Mouse (Mus musculus) frontal cortex, postnatal 25 days (tissue): Measurements from ENCODE around the gene Pcsk5.

Experiments used
- DNase-seq, 2 experiments: peaks; one replicate each; pipeline ENCODE4 v3.0.0; 2022; ENCODE audit warnings: low spot score in 2 of 2

Gene Pcsk5

GRCm38 (mm10) chr19:17837471-17837859 is at the start of gene Pcsk5:
Gene Pcsk5, minus strand, starts transcription at chr19:17837632.
- peak; percentile 41 to 71 for DNase-seq

- no peak for DNase-seq
Observed at GRCm38 (mm10) chr19:17875804-17876203, 38.4 kb upstream of the Pcsk5 start.

GRCm38 (mm10) chr19:17874388-17874787 is 37.0 kb upstream of the Pcsk5 start:
- DNase-seq = no peak

GRCm38 (mm10) chr19:17873755-17874154 is 36.3 kb upstream of the Pcsk5 start:
- DNase-seq = no peak

- DNase-seq = no peak
Observed at GRCm38 (mm10) chr19:17866317-17866891, 29.0 kb upstream of the Pcsk5 start.

GRCm38 (mm10) chr19:17860351-17861014 is 23.1 kb upstream of the Pcsk5 start:
- no peak for DNase-seq

- peak in 1 of 2 experiments; percentile 6 for DNase-seq
Observed at GRCm38 (mm10) chr19:17856741-17857140, 19.3 kb upstream of the Pcsk5 start.

- DNase-seq = no peak
Observed at GRCm38 (mm10) chr19:17848417-17848816, 11.0 kb upstream of the Pcsk5 start.

GRCm38 (mm10) chr19:17845967-17846366 is 8.5 kb upstream of the Pcsk5 start:
- DNase-seq = no peak

GRCm38 (mm10) chr19:17841586-17841985 is 4.2 kb upstream of the Pcsk5 start:
- no peak for DNase-seq

- DNase-seq = no peak
Observed at GRCm38 (mm10) chr19:17839856-17840255, 2.4 kb upstream of the Pcsk5 start.

GRCm38 (mm10) chr19:17836566-17837470 is 614 bp downstream of the Pcsk5 start:
- DNase-seq = peak; percentile 9 to 14

- peak in 1 of 2 experiments; percentile 8 for DNase-seq
Observed at GRCm38 (mm10) chr19:17835681-17836565, 1.5 kb downstream of the Pcsk5 start.

- no peak for DNase-seq
Observed at GRCm38 (mm10) chr19:17834894-17835293, 2.5 kb downstream of the Pcsk5 start.

GRCm38 (mm10) chr19:17831376-17831775 is 6.1 kb downstream of the Pcsk5 start:
- no peak for DNase-seq

- DNase-seq = no peak
Observed at GRCm38 (mm10) chr19:17828414-17828813, 9.0 kb downstream of the Pcsk5 start.

GRCm38 (mm10) chr19:17826694-17827093 is 10.7 kb downstream of the Pcsk5 start:
- DNase-seq = no peak

- DNase-seq = no peak
Observed at GRCm38 (mm10) chr19:17820046-17820445, 17.4 kb downstream of the Pcsk5 start.

- no peak for DNase-seq
Observed at GRCm38 (mm10) chr19:17819081-17819480, 18.4 kb downstream of the Pcsk5 start.

- DNase-seq = no peak
Observed at GRCm38 (mm10) chr19:17815062-17815461, 22.4 kb downstream of the Pcsk5 start.

- no peak for DNase-seq
Observed at GRCm38 (mm10) chr19:17813449-17813990, 23.9 kb downstream of the Pcsk5 start.
